Mouse (Mus musculus) erythroblast, embryonic 14.5 days (primary cell): ENCODE results near the gene Klk1b3. TPM values are rescaled to one million over a fixed set of nuclear protein-coding genes. Genes with fewer than 3 reads are reported as not detected.
"Not testable (repeated sequence)": the region's sequence is repeated elsewhere in the genome, so short reads cannot be mapped to it uniquely, and the experiment has no call there.

Experiments
- H3K27me3 ChIP-seq: 2 replicates; pipeline ENCODE4 v1.6.1; 2012; ENCODE audit warnings: inconsistent platforms; ENCODE audit not compliant: control insufficient read depth
- H3K36me3 ChIP-seq: 2 replicates; pipeline ENCODE4 v1.6.1; 2012; ENCODE audit warnings: mild to moderate bottlenecking, inconsistent platforms; ENCODE audit not compliant: control insufficient read depth
- H3K4me1 ChIP-seq: 2 replicates; pipeline ENCODE4 v1.6.1; 2012; ENCODE audit warnings: inconsistent platforms; ENCODE audit not compliant: control insufficient read depth
- H3K4me3 ChIP-seq: replicated peaks from 2 replicates; pipeline ENCODE3; 2012; ENCODE audit warnings: moderate library complexity, mild to moderate bottlenecking, inconsistent platforms
- H3K9me3 ChIP-seq: 2 replicates; pipeline ENCODE4 v1.6.1; 2012; ENCODE audit warnings: low read length, inconsistent platforms, mixed read lengths; ENCODE audit not compliant: control insufficient read depth
- GATA1 ChIP-seq: IDR thresholded peaks from 2 replicates; pipeline ENCODE4 v1.6.1; 2012; ENCODE audit warnings: low read length, inconsistent platforms, mixed read lengths
- TAL1 ChIP-seq: IDR thresholded peaks from 3 replicates; pipeline ENCODE4 v1.6.1; 2012; ENCODE audit warnings: low read length, inconsistent platforms, mixed read lengths
- polyA plus RNA-seq: library from polyadenylated mRNA; stranded (reverse); fragments of >175 nt; gene quantifications from 2 replicates; pipeline ENCODE4 v1.2.3, GENCODE M21; 2012

Gene Klk1b3
- polyA plus RNA-seq, 1 experiment, result not detected

- no peaks in the 10 kb centered on the region for H3K27me3 ChIP-seq
- no peak for TF ChIP-seq GATA1
- no peak for TF ChIP-seq TAL1
- H3K36me3 ChIP-seq, result peaks cover 63% of the 10 kb centered on the region
- H3K4me3 ChIP-seq, result no peak overlapping the region
- no peaks in the 10 kb centered on the region for H3K9me3 ChIP-seq
- peaks cover 49% of the 10 kb centered on the region for H3K4me1 ChIP-seq
Measured at GRCm38 (mm10) chr7:44249248-44249647, 51.3 kb downstream of the Klk1b3 start.

- H3K27me3 ChIP-seq, H3K4me3 ChIP-seq, H3K9me3 ChIP-seq: not testable (repeated sequence)
- H3K4me1 ChIP-seq, result peaks cover 38% of the 10 kb centered on the region
- peaks cover 65% of the 10 kb centered on the region for H3K36me3 ChIP-seq
Measured at GRCm38 (mm10) chr7:44250732-44251275, 52.8 kb downstream of the Klk1b3 start.

Other genes starting within 250 kb of the Klk1b3 start
- gene Klk1b8, start 247.5 kb upstream of the Klk1b3 start, polyA plus RNA-seq, result not detected in 2 replicates
- gene Klk1b1, start 231.4 kb upstream of the Klk1b3 start, polyA plus RNA-seq, result not detected in 2 replicates
- not detected in 2 replicates for gene Klk1b9, start 222.1 kb upstream of the Klk1b3 start, polyA plus RNA-seq
- not detected in 2 replicates for gene Klk1b11, start 202.3 kb upstream of the Klk1b3 start, polyA plus RNA-seq
- gene Klk1b26, start 186.0 kb upstream of the Klk1b3 start, polyA plus RNA-seq, result not detected in 2 replicates
- gene Klk1b27, start 145.9 kb upstream of the Klk1b3 start, polyA plus RNA-seq, result not detected in 2 replicates
- not detected in 2 replicates for gene Klk1b21, start 95.9 kb upstream of the Klk1b3 start, polyA plus RNA-seq
- not detected in 2 replicates for gene Klk1b22, start 85.5 kb upstream of the Klk1b3 start, polyA plus RNA-seq
- not detected in 2 replicates for gene Klk1b16, start 61.4 kb upstream of the Klk1b3 start, polyA plus RNA-seq
- gene Klk1b24, start 10.0 kb upstream of the Klk1b3 start, polyA plus RNA-seq, result not detected in 2 replicates
- not detected in 2 replicates for gene Klk1b4, start 9.2 kb downstream of the Klk1b3 start, polyA plus RNA-seq
- gene Klk1b5, start 17.8 kb downstream of the Klk1b3 start, polyA plus RNA-seq, result not detected in 2 replicates
- not detected in 2 replicates for gene Klk1, start 27.2 kb downstream of the Klk1b3 start, polyA plus RNA-seq
- gene Gm36864, start 38.0 kb downstream of the Klk1b3 start, polyA plus RNA-seq, result not detected in 2 replicates
- 0.18 TPM in 1 of 2 replicates, not detected in the other for gene 1700028J19Rik, start 48.5 kb downstream of the Klk1b3 start, polyA plus RNA-seq
- gene 2410002F23Rik, start 48.5 kb downstream of the Klk1b3 start, polyA plus RNA-seq, result 5.6 and 5.9 TPM in 2 replicates
- gene Acp4, start 59.2 kb downstream of the Klk1b3 start, polyA plus RNA-seq, result not detected in 2 replicates
- not detected in 2 replicates for gene Gm15517, start 63.3 kb downstream of the Klk1b3 start, polyA plus RNA-seq
- gene Clec11a, start 108.7 kb downstream of the Klk1b3 start, polyA plus RNA-seq, result 0.01 TPM in 1 of 2 replicates, not detected in the other
- 0.01 TPM in 2 replicates for gene Shank1, start 112.1 kb downstream of the Klk1b3 start, polyA plus RNA-seq
- gene Syt3, start 185.9 kb downstream of the Klk1b3 start, polyA plus RNA-seq, result not detected in 2 replicates
- 0.04 and 0.06 TPM in 2 replicates for gene 1700008O03Rik, start 187.6 kb downstream of the Klk1b3 start, polyA plus RNA-seq
- gene Lrrc4b, start 230.8 kb downstream of the Klk1b3 start, polyA plus RNA-seq, result not detected in 2 replicates